Mouse (Mus musculus) right cerebral cortex, postnatal 36 days (tissue): ENCODE measurements around the gene Actrt3.
"Not testable (repeated sequence)": the region's sequence is repeated elsewhere in the genome, so short reads cannot be mapped to it uniquely, and the experiment has no call there.

Experiments
- DNase-seq, 2 experiments: peaks; one replicate each; pipeline ENCODE4 v3.0.0; 2022; ENCODE audit warnings: low spot score in 2 of 2, mixed read lengths in 1 of 2

The Actrt3 gene

DNA sequence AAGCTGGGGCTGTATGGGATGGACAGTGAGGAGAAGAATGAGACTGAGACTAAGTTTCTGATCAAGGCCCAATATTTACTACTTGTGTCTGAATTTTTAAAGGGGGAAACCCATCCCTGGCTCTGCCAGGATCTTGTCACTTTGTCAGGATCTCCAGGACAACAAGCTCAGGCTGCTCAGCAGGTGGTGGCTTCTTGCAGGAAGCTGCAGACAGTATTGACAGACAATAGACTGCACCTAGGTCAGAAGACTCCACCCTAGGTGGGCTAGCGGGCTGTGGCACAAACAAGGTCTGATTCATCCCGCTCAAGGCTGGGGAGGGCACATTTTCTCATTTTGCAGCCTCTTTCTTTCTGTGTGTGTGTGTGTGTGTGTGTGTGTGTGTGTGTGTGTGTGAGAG is 26.2 kb downstream of the Actrt3 start:
- no peak for DNase-seq

GRCm38 (mm10) chr3:30566333-30566732 is 33.4 kb downstream of the Actrt3 start:
- DNase-seq, result not testable (repeated sequence)

- no peak for DNase-seq
Measured at GRCm38 (mm10) chr3:30560677-30561314, 38.9 kb downstream of the Actrt3 start.

DNA sequence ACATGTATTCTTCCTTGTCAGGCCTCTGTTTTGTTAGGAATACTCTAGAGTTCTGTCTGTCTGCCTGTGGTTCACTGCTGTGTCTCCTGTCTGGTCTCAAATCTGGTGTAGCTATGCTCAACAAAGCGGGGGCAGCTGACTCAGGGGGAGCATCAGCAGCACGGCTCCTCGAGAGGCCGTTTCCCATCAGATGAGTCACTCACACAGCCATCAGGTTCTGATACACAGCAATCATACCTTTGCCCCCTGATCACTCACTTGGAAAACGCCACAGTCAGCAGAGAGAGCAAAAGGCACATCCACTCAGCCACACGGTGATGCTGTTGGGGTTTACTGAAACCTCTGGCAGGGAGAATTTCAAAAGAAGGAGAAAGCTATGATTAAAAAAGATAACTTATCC is 46.0 kb downstream of the Actrt3 start:
- DNase-seq, result no peak

- no peak for DNase-seq
Measured at GRCm38 (mm10) chr3:30550218-30550617, 49.5 kb downstream of the Actrt3 start.

GRCm38 (mm10) chr3:30548928-30549327 is 50.8 kb downstream of the Actrt3 start:
- no peak for DNase-seq

GRCm38 (mm10) chr3:30547908-30548307 is 51.8 kb downstream of the Actrt3 start, which contains the start of gene Mecom:
Gene Mecom, minus strand, starts transcription at chr3:30548008.
- DNase-seq, result no peak
